ENCODE assay signal across 24 mouse cellular contexts in the genomic region with DNA sequence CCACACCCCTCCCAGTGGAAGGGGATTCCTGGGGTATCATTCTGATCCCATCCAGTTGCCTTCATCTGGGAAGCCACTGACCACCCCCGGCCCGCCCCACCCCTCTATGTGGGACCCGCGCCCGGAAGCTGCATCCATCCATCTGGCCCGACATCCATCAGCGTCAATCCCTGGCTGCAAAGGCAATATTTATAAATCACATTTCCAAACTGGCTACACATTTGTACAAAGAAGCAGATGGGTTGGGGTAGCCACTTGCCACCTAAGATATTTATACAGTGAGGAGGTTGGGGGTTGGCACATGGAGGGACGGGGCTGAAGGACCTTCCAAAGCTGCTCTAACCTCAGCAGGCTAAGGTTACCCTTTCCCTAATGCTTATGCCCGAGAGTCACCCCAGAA. TPM values are rescaled to one million over a fixed set of nuclear protein-coding genes. Genes with fewer than 3 reads are reported as not detected.
DNase-seq lines count a peak whose midpoint lies in the region; ATAC-seq lines count a peak whose summit lies in the region.
"Had no signal": no experiment of that assay in that cellular context is flagged by ENCODE, and none has a peak within 500 bp of the region (broad histone marks: within the 10 kb centered on the region; RNA-seq: fewer than 3 reads in every experiment).

No protein-coding gene starts in this region.

- H3K27me3 ChIP-seq in forebrain, embryonic 14.5 days (replicated peaks; ENCODE audit: control insufficient read depth, insufficient read depth, low read length): no peaks in the 10 kb centered on the region; the same call in 1 of the 2 replicates
- no peaks in the 10 kb centered on the region; the same call in 1 of the 2 replicates for H3K27me3 ChIP-seq in forebrain, embryonic 11.5 days (ENCODE audit: control insufficient read depth, insufficient read depth, low read length)
- peaks cover 51% of the 10 kb centered on the region for H3K27me3 ChIP-seq in neural tube, embryonic 13.5 days
- peaks cover 31% of the 10 kb centered on the region for H3K27me3 ChIP-seq in hindbrain, embryonic 12.5 days
- peaks cover 24% of the 10 kb centered on the region; the same call in 1 of the 2 replicates for H3K27me3 ChIP-seq in neural tube, embryonic 15.5 days (replicated peaks)
- H3K27me3 ChIP-seq in liver, embryonic 11.5 days (replicated peaks; ENCODE audit: control insufficient read depth, insufficient read depth, low read length): peaks cover 25% of the 10 kb centered on the region

- peaks cover 17% of the 10 kb centered on the region for H3K4me1 ChIP-seq in forebrain, embryonic 14.5 days (ENCODE audit: control insufficient read depth, insufficient read depth, low read length)
- peaks cover 7% of the 10 kb centered on the region for H3K4me1 ChIP-seq in forebrain, embryonic 11.5 days (replicated peaks; ENCODE audit: control insufficient read depth, insufficient read depth, low read length)
- H3K4me1 ChIP-seq in neural tube, embryonic 13.5 days (replicated peaks): peaks cover 39% of the 10 kb centered on the region
- peaks cover 39% of the 10 kb centered on the region for H3K4me1 ChIP-seq in hindbrain, embryonic 12.5 days
- H3K4me1 ChIP-seq in neural tube, embryonic 15.5 days: peaks cover 21% of the 10 kb centered on the region
- no peaks in the 10 kb centered on the region for H3K4me1 ChIP-seq in liver, embryonic 11.5 days (replicated peaks; ENCODE audit: control insufficient read depth, insufficient read depth, low read length)
- H3K4me1 ChIP-seq: heart, embryonic 13.5 days had no signal

- peak; percentile 60 for ATAC-seq in forebrain, embryonic 14.5 days
- no peak for ATAC-seq in forebrain, embryonic 11.5 days (replicated peaks; ENCODE audit: low FRiP score)
- peak; percentile 4; the same call in 1 of the 2 replicates for ATAC-seq in neural tube, embryonic 13.5 days (ENCODE audit: low read depth)
- ATAC-seq in hindbrain, embryonic 12.5 days (ENCODE audit: low FRiP score): peak; percentile 37; the same call in 1 of the 2 replicates
- no peak for ATAC-seq in neural tube, embryonic 15.5 days (ENCODE audit: low FRiP score)
- ATAC-seq in liver, embryonic 11.5 days (replicated peaks; ENCODE audit: low FRiP score): no peak
- ATAC-seq: intestine, embryonic 16.5 days; Patski had no signal

- DNase-seq in forebrain, embryonic 14.5 days (ENCODE audit: low spot score): peak; percentile 55
- DNase-seq in forebrain, embryonic 11.5 days (ENCODE audit: low spot score): no peak
- no peak for DNase-seq in neural tube, embryonic 10.5 days (ENCODE audit: extremely low spot score, low spot score)
- no peak for DNase-seq in liver, embryonic 11.5 days (ENCODE audit: low spot score)
- no peak for DNase-seq in frontal cortex, adult 2 months (ENCODE audit: extremely low spot score in 1 of 2, low spot score in 1 of 2)
- DNase-seq: cerebellum, adult 11 months; cerebellum, postnatal 36 days; heart, adult 2 months; heart, postnatal 14 days; lung, adult 2 months; lung, postnatal 36 days; thymus, postnatal 4 days had no signal

- no peak overlapping the region for H3K9ac ChIP-seq in forebrain, embryonic 14.5 days (ENCODE audit: low read length)
- no peak overlapping the region for H3K9ac ChIP-seq in forebrain, embryonic 11.5 days (ENCODE audit: low read length)
- H3K9ac ChIP-seq in neural tube, embryonic 13.5 days: no peak overlapping the region
- no peak overlapping the region; the same call in 1 of the 2 replicates for H3K9ac ChIP-seq in hindbrain, embryonic 12.5 days
- no peak overlapping the region for H3K9ac ChIP-seq in neural tube, embryonic 15.5 days (replicated peaks)
- H3K9ac ChIP-seq in liver, embryonic 11.5 days (ENCODE audit: low read depth, low read length): no peak overlapping the region
- H3K9ac ChIP-seq: heart, embryonic 13.5 days; liver, embryonic 14.5 days had no signal

- 78% methylated on average over 9 of the region's 9 CpGs for WGBS in forebrain, embryonic 14.5 days
- 84% methylated on average over 9 of the region's 9 CpGs for WGBS in forebrain, embryonic 11.5 days
- 61% methylated on average over 9 of the region's 9 CpGs for WGBS in neural tube, embryonic 13.5 days
- WGBS in hindbrain, embryonic 12.5 days: 62% methylated on average over 9 of the region's 9 CpGs
- WGBS in neural tube, embryonic 15.5 days: 55% methylated on average over 9 of the region's 9 CpGs
- WGBS in liver, embryonic 11.5 days: 69% methylated on average over 9 of the region's 9 CpGs

- H3K4me2 ChIP-seq in forebrain, embryonic 14.5 days (ENCODE audit: low read length): no peak overlapping the region
- H3K4me2 ChIP-seq in forebrain, embryonic 11.5 days (ENCODE audit: low read depth, low read length, severe bottlenecking): no peak overlapping the region
- no peak overlapping the region for H3K4me2 ChIP-seq in neural tube, embryonic 13.5 days
- H3K4me2 ChIP-seq in hindbrain, embryonic 12.5 days (replicated peaks): no peak overlapping the region
- no peak overlapping the region for H3K4me2 ChIP-seq in neural tube, embryonic 15.5 days
- H3K4me2 ChIP-seq in liver, embryonic 11.5 days: no peak overlapping the region
- H3K4me2 ChIP-seq: heart, embryonic 13.5 days; midbrain, embryonic 11.5 days had no signal

- no peak overlapping the region for H3K4me3 ChIP-seq in forebrain, embryonic 14.5 days (ENCODE audit: low read depth, low read length)
- no peak overlapping the region for H3K4me3 ChIP-seq in forebrain, embryonic 11.5 days (ENCODE audit: low read depth, low read length)
- no peak overlapping the region for H3K4me3 ChIP-seq in neural tube, embryonic 13.5 days
- no peak overlapping the region for H3K4me3 ChIP-seq in hindbrain, embryonic 12.5 days
- no peak overlapping the region for H3K4me3 ChIP-seq in neural tube, embryonic 15.5 days (replicated peaks)
- no peak overlapping the region for H3K4me3 ChIP-seq in liver, embryonic 11.5 days (ENCODE audit: low read depth, low read length)
- H3K4me3 ChIP-seq: heart, adult 2 months; heart, embryonic 13.5 days had no signal

- no peaks in the 10 kb centered on the region for H3K9me3 ChIP-seq in forebrain, embryonic 14.5 days (replicated peaks; ENCODE audit: control insufficient read depth, low read length)
- no peaks in the 10 kb centered on the region for H3K9me3 ChIP-seq in forebrain, embryonic 11.5 days (ENCODE audit: control insufficient read depth, low read length)
- no peaks in the 10 kb centered on the region for H3K9me3 ChIP-seq in neural tube, embryonic 13.5 days
- H3K9me3 ChIP-seq in hindbrain, embryonic 12.5 days (replicated peaks): no peaks in the 10 kb centered on the region
- H3K9me3 ChIP-seq in neural tube, embryonic 15.5 days (replicated peaks): no peaks in the 10 kb centered on the region
- no peaks in the 10 kb centered on the region for H3K9me3 ChIP-seq in liver, embryonic 11.5 days (ENCODE audit: control insufficient read depth, low read length)
- H3K9me3 ChIP-seq: heart, embryonic 13.5 days had no signal

- no peak overlapping the region for H3K27ac ChIP-seq in forebrain, embryonic 14.5 days (ENCODE audit: low read depth, low read length)
- no peak overlapping the region for H3K27ac ChIP-seq in forebrain, embryonic 11.5 days (ENCODE audit: low read depth, low read length)
- H3K27ac ChIP-seq in neural tube, embryonic 13.5 days (replicated peaks): no peak overlapping the region
- no peak overlapping the region for H3K27ac ChIP-seq in hindbrain, embryonic 12.5 days
- 0 out of 2 replicates have a peak overlapping the region, but pooled peaks have one; percentile 33 for H3K27ac ChIP-seq in neural tube, embryonic 15.5 days (replicated peaks)
- H3K27ac ChIP-seq in liver, embryonic 11.5 days (ENCODE audit: low read depth, low read length): no peak overlapping the region
- H3K27ac ChIP-seq: heart, adult 2 months; heart, embryonic 13.5 days; liver, embryonic 14.5 days had no signal

- no peaks in the 10 kb centered on the region for H3K36me3 ChIP-seq in forebrain, embryonic 14.5 days (ENCODE audit: control insufficient read depth, insufficient read depth, low read length)
- H3K36me3 ChIP-seq in forebrain, embryonic 11.5 days (ENCODE audit: control insufficient read depth, insufficient read depth, low read length): no peaks in the 10 kb centered on the region
- H3K36me3 ChIP-seq in neural tube, embryonic 13.5 days: no peaks in the 10 kb centered on the region
- H3K36me3 ChIP-seq in hindbrain, embryonic 12.5 days: 0 out of 2 replicates have a peak, but pooled peaks cover 4% of the 10 kb centered on the region
- no peaks in the 10 kb centered on the region for H3K36me3 ChIP-seq in neural tube, embryonic 15.5 days
- H3K36me3 ChIP-seq in liver, embryonic 11.5 days (ENCODE audit: control insufficient read depth, insufficient read depth, low read length): no peaks in the 10 kb centered on the region
- H3K36me3 ChIP-seq: heart, embryonic 13.5 days had no signal

RNA-seq across cellular contexts. Expression of gene 1700025C18Rik, which starts 30.2 kb away (rescaled TPM):
- polyA plus RNA-seq in forebrain, embryonic 14.5 days (2014; fragmentation: Nextera tagmentation; extraction: Ambion mirVana): not detected in 2 replicates
- polyA plus RNA-seq in forebrain, embryonic 11.5 days (2014; fragmentation: Nextera tagmentation; extraction: Ambion mirVana): not detected in 2 replicates
- not detected in 2 replicates for polyA plus RNA-seq in neural tube, embryonic 13.5 days (2015; fragmentation: Nextera tagmentation; extraction: Ambion mirVana)
- polyA plus RNA-seq in hindbrain, embryonic 12.5 days (2016; fragmentation: Nextera tagmentation; extraction: Ambion mirVana): not detected in 2 replicates
- polyA plus RNA-seq in neural tube, embryonic 15.5 days (2015; fragmentation: Nextera tagmentation; extraction: Ambion mirVana): not detected in 2 replicates
- not detected in 2 replicates for polyA plus RNA-seq in liver, embryonic 11.5 days (2014; fragmentation: Nextera tagmentation; extraction: Ambion mirVana)
- polyA plus RNA-seq in frontal cortex, adult 2 months (2012; rRNA removed): not detected in 2 replicates
- polyA plus RNA-seq: embryonic facial prominence, embryonic 11.5 days; heart, adult 2 months; heart, embryonic 13.5 days; intestine, embryonic 16.5 days; large intestine, adult 2 months; limb, embryonic 14.5 days; liver, embryonic 14.5 days; lung, adult 2 months; midbrain, embryonic 11.5 days; Patski; thymus, postnatal 0 days had no signal

Comparison
In these comparisons a context has a peak if more than half of its experiments do, and no peak if none do; other contexts are left out.
1. ATAC-seq: peak in forebrain, embryonic 14.5 days (single experiment), neural tube, embryonic 13.5 days (single experiment) and hindbrain, embryonic 12.5 days (single experiment); none in forebrain, embryonic 11.5 days (single experiment), neural tube, embryonic 15.5 days (single experiment) and liver, embryonic 11.5 days (single experiment).